Mouse (Mus musculus): Measurements from ENCODE around the gene 4930432M17Rik. TPM values are rescaled to one million over a fixed set of nuclear protein-coding genes. Genes with fewer than 3 reads are reported as not detected.

Gene 4930432M17Rik
- polyA plus RNA-seq, 1 experiment from 2014 or later: not detected

- H3K9me3 ChIP-seq: no peaks in the 10 kb centered on the region
- WGBS: 51% methylated on average over 3 of the region's 3 CpGs
- no peak overlapping the region for H3K4me3 ChIP-seq
- no peak overlapping the region for H3K9ac ChIP-seq
- ATAC-seq (ENCODE audit: insufficient number of reproducible peaks, low FRiP score, low TSS enrichment, low read depth): no peak
- H3K36me3 ChIP-seq: no peaks in the 10 kb centered on the region
- no peak overlapping the region for H3K27ac ChIP-seq
- H3K4me1 ChIP-seq: no peaks in the 10 kb centered on the region; the same call in 1 of the 2 replicates
- H3K4me2 ChIP-seq: no peak overlapping the region
- no peaks in the 10 kb centered on the region for H3K27me3 ChIP-seq
Measured at GRCm38 (mm10) chr3:121679443-121679842, 8.9 kb downstream of the 4930432M17Rik start.

DNA sequence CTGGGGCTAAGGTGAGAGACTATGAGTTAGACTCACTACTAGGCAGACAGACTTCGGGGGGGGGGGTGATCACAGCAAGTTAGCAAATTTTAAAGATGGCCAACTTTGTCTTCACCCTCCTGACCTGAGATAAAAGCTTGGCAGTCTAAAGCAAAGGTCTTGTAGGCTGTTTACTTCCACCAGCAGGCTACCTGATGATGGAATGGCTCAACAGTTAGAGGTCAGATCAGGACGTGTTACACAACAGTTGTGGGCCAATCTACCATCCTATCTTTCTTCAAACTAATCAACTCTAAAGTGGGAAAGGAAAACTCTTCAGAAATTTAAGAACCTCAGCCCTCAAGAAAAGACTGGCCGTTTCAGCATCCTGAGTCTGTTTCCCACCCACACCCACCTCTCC is 9.6 kb downstream of the 4930432M17Rik start:
- H3K9me3 ChIP-seq: no peaks in the 10 kb centered on the region
- no peaks in the 10 kb centered on the region for H3K36me3 ChIP-seq
- no peak overlapping the region for H3K9ac ChIP-seq
- ATAC-seq (ENCODE audit: insufficient number of reproducible peaks, low FRiP score, low TSS enrichment, low read depth): no peak
- no peak overlapping the region for H3K4me3 ChIP-seq
- no peak overlapping the region for H3K4me2 ChIP-seq
- H3K4me1 ChIP-seq: no peaks in the 10 kb centered on the region; the same call in 1 of the 2 replicates
- no peaks in the 10 kb centered on the region for H3K27me3 ChIP-seq
- H3K27ac ChIP-seq: no peak overlapping the region
- WGBS: 69% methylated on average over 3 of the region's 3 CpGs

DNA sequence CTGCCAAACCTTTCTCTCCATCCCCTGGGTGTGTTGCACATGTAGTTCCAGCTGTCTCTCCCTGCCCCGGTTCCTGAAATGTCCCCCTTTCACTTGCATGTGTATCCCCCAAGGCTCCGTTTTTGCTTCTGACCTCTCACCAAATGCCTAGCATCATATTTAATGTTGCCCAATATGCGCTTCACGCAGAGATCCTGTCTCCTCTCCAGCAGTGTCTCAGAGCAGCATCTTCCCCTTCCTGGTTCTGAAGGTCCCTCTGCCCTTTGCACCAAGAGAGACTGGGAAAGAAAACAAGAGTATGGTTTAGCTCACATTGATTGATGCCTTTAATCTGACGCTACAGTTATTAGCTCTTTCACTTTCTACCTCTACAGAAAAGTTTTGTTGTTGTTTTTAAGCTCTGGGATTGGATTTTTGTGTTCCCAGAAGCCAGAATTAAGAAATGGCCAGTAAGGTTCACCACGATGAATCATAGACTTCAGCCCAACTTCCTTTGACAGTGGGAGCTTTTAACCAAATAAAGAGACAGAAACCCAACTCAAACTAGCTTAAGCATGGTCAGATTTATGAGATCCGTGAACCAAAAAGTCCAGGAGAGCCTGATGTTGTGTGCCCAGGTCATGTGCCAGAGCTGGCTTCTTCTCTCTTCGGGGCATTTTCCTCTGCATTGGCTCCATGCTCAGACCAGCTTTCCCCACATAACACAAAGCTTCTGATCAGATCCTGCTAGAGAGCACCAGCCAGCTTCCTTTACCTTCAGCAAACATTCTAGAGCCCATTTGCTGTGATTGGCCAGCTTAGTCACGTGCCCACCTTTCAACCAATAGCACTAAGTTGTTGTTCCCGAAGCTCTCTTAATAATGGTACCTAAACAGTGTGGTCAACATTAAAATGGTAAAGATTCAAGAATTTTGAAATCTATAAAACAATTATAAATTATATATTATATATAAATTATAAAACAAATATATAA is 12.2 kb downstream of the 4930432M17Rik start:
- H3K4me2 ChIP-seq: no peak overlapping the region
- H3K27me3 ChIP-seq: no peaks in the 10 kb centered on the region
- H3K36me3 ChIP-seq: no peaks in the 10 kb centered on the region
- 83% methylated on average over 10 of the region's 10 CpGs for WGBS
- H3K4me1 ChIP-seq: no peaks in the 10 kb centered on the region
- no peak overlapping the region for H3K9ac ChIP-seq
- no peak overlapping the region for H3K4me3 ChIP-seq
- no peak overlapping the region for H3K27ac ChIP-seq
- no peak for ATAC-seq (ENCODE audit: insufficient number of reproducible peaks, low FRiP score, low TSS enrichment, low read depth)
- H3K9me3 ChIP-seq: no peaks in the 10 kb centered on the region

DNA sequence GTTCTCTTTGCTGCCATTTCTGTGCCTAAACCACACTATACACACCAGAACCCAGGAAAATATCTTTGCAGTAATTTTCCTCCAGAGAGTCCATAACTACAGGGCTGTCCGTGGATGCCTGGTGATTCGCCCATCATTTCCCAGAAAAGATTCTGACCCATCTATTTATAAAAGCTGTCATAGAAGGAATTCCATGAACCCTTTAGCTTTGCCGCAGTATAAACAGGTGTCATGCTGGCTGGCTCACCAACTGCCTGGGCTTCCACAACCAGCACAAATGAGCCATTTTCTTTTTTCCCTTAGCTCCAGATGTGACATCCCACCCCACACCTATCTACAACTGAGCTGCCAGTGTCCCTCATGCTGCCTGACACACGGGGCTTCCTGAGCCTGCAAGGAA is 14.0 kb downstream of the 4930432M17Rik start:
- H3K4me2 ChIP-seq: no peak overlapping the region
- ATAC-seq (ENCODE audit: insufficient number of reproducible peaks, low FRiP score, low TSS enrichment, low read depth): no peak
- no peak overlapping the region for H3K27ac ChIP-seq
- no peak overlapping the region for H3K4me3 ChIP-seq
- 61% methylated on average over 4 of the region's 4 CpGs for WGBS
- H3K9me3 ChIP-seq: no peaks in the 10 kb centered on the region
- H3K9ac ChIP-seq: no peak overlapping the region
- H3K27me3 ChIP-seq: no peaks in the 10 kb centered on the region
- no peaks in the 10 kb centered on the region for H3K36me3 ChIP-seq
- H3K4me1 ChIP-seq: no peaks in the 10 kb centered on the region

DNA sequence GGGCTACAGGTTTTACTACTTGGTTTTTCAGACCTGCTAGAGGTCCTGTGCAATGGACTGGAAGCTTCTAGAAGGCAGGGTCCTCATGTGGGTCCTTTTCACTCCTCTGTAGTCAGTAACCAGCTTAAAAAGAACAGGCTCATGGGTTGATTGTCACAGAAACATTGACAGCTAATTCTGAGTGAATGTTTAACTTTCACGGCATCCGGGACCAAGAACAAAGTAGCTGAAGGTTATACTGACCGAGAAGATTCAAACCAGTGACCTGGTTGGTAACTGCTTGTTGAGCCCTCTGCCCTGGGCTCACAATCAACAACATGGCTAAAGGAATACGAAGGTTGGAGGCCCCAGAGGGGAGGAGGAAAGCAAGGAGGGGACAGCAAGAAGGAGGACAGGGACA is 14.4 kb downstream of the 4930432M17Rik start:
- no peak overlapping the region for H3K4me3 ChIP-seq
- H3K9ac ChIP-seq: no peak overlapping the region
- no peaks in the 10 kb centered on the region for H3K36me3 ChIP-seq
- WGBS: 84% methylated on average over 4 of the region's 4 CpGs
- no peaks in the 10 kb centered on the region for H3K27me3 ChIP-seq
- H3K27ac ChIP-seq: no peak overlapping the region
- ATAC-seq (ENCODE audit: insufficient number of reproducible peaks, low FRiP score, low TSS enrichment, low read depth): no peak
- H3K9me3 ChIP-seq: no peaks in the 10 kb centered on the region
- H3K4me1 ChIP-seq: no peaks in the 10 kb centered on the region
- H3K4me2 ChIP-seq: no peak overlapping the region

DNA sequence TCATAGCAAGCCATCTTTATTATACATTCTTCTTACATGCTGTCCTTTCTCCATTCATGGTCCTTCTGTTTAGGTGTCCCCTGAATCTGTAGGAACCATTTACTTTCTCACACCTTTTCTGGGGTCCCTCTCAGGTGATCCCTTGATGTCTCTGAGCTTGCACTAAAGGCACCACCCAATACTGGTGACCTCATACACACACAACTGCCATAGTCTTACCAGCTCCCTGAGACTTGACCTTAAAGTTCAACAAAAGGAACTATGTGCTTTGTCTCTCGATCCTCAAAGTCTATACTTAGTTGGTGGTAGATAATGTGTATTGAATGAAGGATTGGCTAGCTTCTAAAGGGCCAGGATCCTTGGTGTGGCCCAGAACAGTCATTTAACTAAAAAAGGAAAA is 15.4 kb downstream of the 4930432M17Rik start:
- H3K36me3 ChIP-seq: no peaks in the 10 kb centered on the region
- H3K9me3 ChIP-seq: no peaks in the 10 kb centered on the region
- ATAC-seq (ENCODE audit: insufficient number of reproducible peaks, low FRiP score, low TSS enrichment, low read depth): no peak
- no peak overlapping the region for H3K9ac ChIP-seq
- H3K27me3 ChIP-seq: no peaks in the 10 kb centered on the region
- no peak overlapping the region for H3K27ac ChIP-seq
- no peak overlapping the region for H3K4me3 ChIP-seq
- H3K4me2 ChIP-seq: no peak overlapping the region
- H3K4me1 ChIP-seq: no peaks in the 10 kb centered on the region
- WGBS: 86% methylated on average over 1 of the region's 1 CpGs

GRCm38 (mm10) chr3:121686408-121686911 is 15.9 kb downstream of the 4930432M17Rik start:
- ATAC-seq (ENCODE audit: insufficient number of reproducible peaks, low FRiP score, low TSS enrichment, low read depth): no peak
- no peaks in the 10 kb centered on the region for H3K27me3 ChIP-seq

DNA sequence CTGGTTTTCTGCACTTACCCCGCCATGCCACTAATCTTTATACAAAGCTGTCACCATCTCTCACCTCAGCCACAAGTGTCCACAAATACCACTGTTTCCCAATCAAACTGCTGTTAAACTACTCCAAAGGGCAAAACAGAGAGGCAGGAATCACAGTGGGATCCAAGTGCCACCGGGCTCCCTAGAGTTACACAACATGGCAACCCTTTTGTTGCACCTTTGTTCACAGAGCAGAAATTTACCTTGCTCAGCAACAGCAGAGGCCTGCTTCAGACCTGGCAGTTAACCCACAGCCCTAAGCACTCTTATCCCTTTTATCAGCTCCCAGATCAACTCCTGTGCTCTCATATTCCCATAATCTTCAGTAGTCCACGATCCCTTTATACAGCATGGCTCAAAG is 17.2 kb downstream of the 4930432M17Rik start:
- no peaks in the 10 kb centered on the region for H3K4me1 ChIP-seq
- 84% methylated on average over 3 of the region's 3 CpGs for WGBS
- H3K36me3 ChIP-seq: no peaks in the 10 kb centered on the region
- ATAC-seq (ENCODE audit: insufficient number of reproducible peaks, low FRiP score, low TSS enrichment, low read depth): no peak
- no peaks in the 10 kb centered on the region for H3K27me3 ChIP-seq
- H3K9ac ChIP-seq: no peak overlapping the region
- H3K4me3 ChIP-seq: no peak overlapping the region
- no peaks in the 10 kb centered on the region for H3K9me3 ChIP-seq
- no peak overlapping the region for H3K4me2 ChIP-seq
- no peak overlapping the region for H3K27ac ChIP-seq

More at GRCm38 (mm10) chr3:121686408-121686911, 15.9 kb downstream of the 4930432M17Rik start:
- H3K27ac ChIP-seq: no peak overlapping the region
- H3K9ac ChIP-seq: no peak overlapping the region
- no peaks in the 10 kb centered on the region for H3K4me1 ChIP-seq
- no peak overlapping the region for H3K4me2 ChIP-seq
- H3K36me3 ChIP-seq: no peaks in the 10 kb centered on the region
- WGBS: 44% methylated on average over 4 of the region's 4 CpGs
- no peaks in the 10 kb centered on the region for H3K9me3 ChIP-seq
- no peak overlapping the region for H3K4me3 ChIP-seq

DNA sequence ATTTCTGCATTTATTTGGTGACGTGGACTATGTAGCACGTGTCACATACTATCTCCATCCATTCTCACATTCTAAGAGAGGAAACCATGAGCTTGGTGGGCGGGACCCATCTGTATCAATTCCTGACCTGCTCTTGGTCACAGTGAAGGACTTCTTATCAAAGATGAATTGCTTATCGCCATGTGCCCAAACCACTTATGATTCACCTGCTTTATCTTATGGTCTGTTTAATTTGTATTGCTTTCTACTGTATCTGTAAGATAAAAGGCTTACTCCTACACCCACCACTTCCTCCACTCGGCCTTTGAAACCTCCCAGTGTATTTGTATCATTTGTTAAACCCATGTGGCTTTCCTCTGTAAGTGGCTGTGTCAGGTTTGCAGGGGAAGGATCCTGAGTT is 18.5 kb downstream of the 4930432M17Rik start:
- 83% methylated on average over 5 of the region's 5 CpGs for WGBS
- Histone ChIP-seq H3K36me3 (no peaks in the 10 kb centered on the region), H3K4me2 (no peak overlapping the region), H3K9me3 (no peaks in the 10 kb centered on the region), H3K27ac (no peak overlapping the region), H3K27me3 (no peaks in the 10 kb centered on the region), H3K4me1 (no peaks in the 10 kb centered on the region), H3K4me3 (no peak overlapping the region), H3K9ac (no peak overlapping the region)
- no peak for ATAC-seq (ENCODE audit: insufficient number of reproducible peaks, low FRiP score, low TSS enrichment, low read depth)

GRCm38 (mm10) chr3:121689697-121690096 is 19.1 kb downstream of the 4930432M17Rik start:
- Histone ChIP-seq H3K4me3 (no peak overlapping the region), H3K4me2 (no peak overlapping the region), H3K36me3 (no peaks in the 10 kb centered on the region), H3K9me3 (no peaks in the 10 kb centered on the region), H3K27me3 (no peaks in the 10 kb centered on the region), H3K9ac (no peak overlapping the region), H3K4me1 (no peaks in the 10 kb centered on the region), H3K27ac (no peak overlapping the region)
- 79% methylated on average over 3 of the region's 3 CpGs for WGBS
- ATAC-seq (ENCODE audit: insufficient number of reproducible peaks, low FRiP score, low TSS enrichment, low read depth): no peak

- Histone ChIP-seq H3K36me3 (no peaks in the 10 kb centered on the region), H3K4me3 (no peak overlapping the region), H3K9me3 (no peaks in the 10 kb centered on the region), H3K9ac (no peak overlapping the region), H3K4me1 (no peaks in the 10 kb centered on the region), H3K4me2 (no peak overlapping the region), H3K27me3 (no peaks in the 10 kb centered on the region), H3K27ac (no peak overlapping the region)
- no peak for ATAC-seq (ENCODE audit: insufficient number of reproducible peaks, low FRiP score, low TSS enrichment, low read depth)
- 54% methylated on average over 13 of the region's 13 CpGs for WGBS
Measured at GRCm38 (mm10) chr3:121693001-121693730, 22.6 kb downstream of the 4930432M17Rik start.

DNA sequence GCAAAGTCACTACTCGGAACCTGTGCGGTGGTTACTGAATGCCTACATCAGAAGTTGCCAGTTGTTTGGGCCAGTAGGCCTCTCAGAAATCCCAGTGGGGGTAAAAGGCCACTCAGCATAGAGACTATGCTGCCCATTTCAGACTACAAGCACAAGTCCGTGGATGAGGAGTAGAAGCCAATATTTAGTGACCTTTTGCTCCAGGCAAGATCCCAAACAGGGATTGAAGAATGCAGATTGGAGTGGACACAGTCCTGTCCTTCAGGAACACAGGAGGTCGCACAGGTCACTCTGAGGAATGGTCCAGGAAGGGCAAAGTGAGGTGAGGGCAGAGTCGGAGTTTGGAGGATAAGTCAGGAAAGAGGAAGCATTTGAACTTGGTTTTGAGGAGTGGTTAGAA is 23.2 kb downstream of the 4930432M17Rik start:
- WGBS: 77% methylated on average over 5 of the region's 5 CpGs
- Histone ChIP-seq H3K4me3 (no peak overlapping the region), H3K27ac (no peak overlapping the region), H3K4me2 (no peak overlapping the region), H3K9me3 (no peaks in the 10 kb centered on the region), H3K4me1 (no peaks in the 10 kb centered on the region), H3K36me3 (no peaks in the 10 kb centered on the region), H3K9ac (no peak overlapping the region), H3K27me3 (no peaks in the 10 kb centered on the region)
- ATAC-seq (ENCODE audit: insufficient number of reproducible peaks, low FRiP score, low TSS enrichment, low read depth): no peak

Measured in limb, embryonic 15.5 days (tissue).